Mouse (Mus musculus): ENCODE results near the gene Rasef. TPM values are rescaled to one million over a fixed set of nuclear protein-coding genes. Genes with fewer than 3 reads are reported as not detected.

Rasef gene
- 3.4 and 4.1 TPM in 2 replicates for polyA plus RNA-seq (2015; fragmentation: Nextera tagmentation; extraction: Ambion mirVana)

- DNase-seq (ENCODE audit: low spot score) (peak; percentile 79), ATAC-seq (peak; percentile 96)
- no peaks in the 10 kb centered on the region for H3K4me1 ChIP-seq (ENCODE audit: insufficient read depth, low read depth, low read length)
- H3K36me3 ChIP-seq (ENCODE audit: insufficient read depth, low read length): no peaks in the 10 kb centered on the region
- H3K9me3 ChIP-seq (ENCODE audit: low read length): no peaks in the 10 kb centered on the region
- TF ChIP-seq EP300 (IDR thresholded peaks at IDR 0.05): no peak
- no peak for TF ChIP-seq CTCF (IDR thresholded peaks at IDR 0.05)
- no peaks in the 10 kb centered on the region for H3K27me3 ChIP-seq (replicated peaks; ENCODE audit: insufficient read depth, low read length)
- H3K4me2 ChIP-seq (replicated peaks; ENCODE audit: low read depth, low read length): peak within 1 kb of the TSS; percentile 76
- peak within 1 kb of the TSS; percentile 43 for H3K4me3 ChIP-seq (ENCODE audit: low read depth, low read length)
- 4% methylated on average over 71 of the region's 87 CpGs for WGBS
- no peak within 1 kb of the TSS for H3K9ac ChIP-seq (replicated peaks; ENCODE audit: low read depth)
- peak within 1 kb of the TSS; percentile 43 for H3K27ac ChIP-seq (ENCODE audit: low read length)
Observed at GRCm38 (mm10) chr4:73790260-73791185, at the start of gene Rasef. Gene Rasef, minus strand, starts transcription at chr4:73790994.

- H3K4me3 ChIP-seq (ENCODE audit: low read depth, low read length): no peak overlapping the region
- 49% methylated on average over 3 of the region's 3 CpGs for WGBS
- H3K27me3 ChIP-seq (replicated peaks; ENCODE audit: insufficient read depth, low read length): no peaks in the 10 kb centered on the region
- H3K4me1 ChIP-seq (ENCODE audit: insufficient read depth, low read depth, low read length): no peaks in the 10 kb centered on the region
- no peak overlapping the region for H3K27ac ChIP-seq (ENCODE audit: low read length)
- DNase-seq (ENCODE audit: low spot score): no peak
- TF ChIP-seq CTCF (IDR thresholded peaks at IDR 0.05): no peak
- no peak for TF ChIP-seq EP300 (IDR thresholded peaks at IDR 0.05)
- H3K36me3 ChIP-seq (ENCODE audit: insufficient read depth, low read length): no peaks in the 10 kb centered on the region
- no peak for ATAC-seq
- H3K9me3 ChIP-seq (ENCODE audit: low read length): no peaks in the 10 kb centered on the region
- no peak overlapping the region for H3K9ac ChIP-seq (replicated peaks; ENCODE audit: low read depth)
- H3K4me2 ChIP-seq (replicated peaks; ENCODE audit: low read depth, low read length): no peak overlapping the region
Observed at GRCm38 (mm10) chr4:73826587-73826986, 35.8 kb upstream of the Rasef start.

GRCm38 (mm10) chr4:73791186-73791540 is 369 bp upstream of the Rasef start:
- Histone ChIP-seq H3K4me2 (replicated peaks; ENCODE audit: low read depth, low read length) (peak overlapping the region; percentile 76), H3K4me1 (ENCODE audit: insufficient read depth, low read depth, low read length) (no peaks in the 10 kb centered on the region), H3K36me3 (ENCODE audit: insufficient read depth, low read length) (no peaks in the 10 kb centered on the region), H3K9ac (replicated peaks; ENCODE audit: low read depth) (no peak overlapping the region), H3K4me3 (ENCODE audit: low read depth, low read length) (peak overlapping the region; percentile 43), H3K9me3 (ENCODE audit: low read length) (no peaks in the 10 kb centered on the region), H3K27ac (ENCODE audit: low read length) (no peak overlapping the region), H3K27me3 (replicated peaks; ENCODE audit: insufficient read depth, low read length) (no peaks in the 10 kb centered on the region)
- no peak for TF ChIP-seq CTCF (IDR thresholded peaks at IDR 0.05)
- TF ChIP-seq EP300 (IDR thresholded peaks at IDR 0.05): no peak
- ATAC-seq (no peak), DNase-seq (ENCODE audit: low spot score) (no peak)
- WGBS: 4% methylated on average over 3 of the region's 3 CpGs

GRCm38 (mm10) chr4:73789534-73789933 is 1.3 kb downstream of the Rasef start:
- peak overlapping the region; percentile 76; the same call in 1 of the 2 replicates for H3K4me2 ChIP-seq (replicated peaks; ENCODE audit: low read depth, low read length)
- DNase-seq (ENCODE audit: low spot score) (peak; percentile 44), ATAC-seq (no peak)
- TF ChIP-seq CTCF (IDR thresholded peaks at IDR 0.05) (no peak), EP300 (IDR thresholded peaks at IDR 0.05) (no peak)
- H3K9ac ChIP-seq (replicated peaks; ENCODE audit: low read depth): no peak overlapping the region
- no peaks in the 10 kb centered on the region for H3K36me3 ChIP-seq (ENCODE audit: insufficient read depth, low read length)
- no peaks in the 10 kb centered on the region for H3K9me3 ChIP-seq (ENCODE audit: low read length)
- no peaks in the 10 kb centered on the region for H3K27me3 ChIP-seq (replicated peaks; ENCODE audit: insufficient read depth, low read length)
- no peaks in the 10 kb centered on the region for H3K4me1 ChIP-seq (ENCODE audit: insufficient read depth, low read depth, low read length)
- no peak overlapping the region for H3K4me3 ChIP-seq (ENCODE audit: low read depth, low read length)
- 20% methylated on average over 6 of the region's 6 CpGs for WGBS
- H3K27ac ChIP-seq (ENCODE audit: low read length): no peak overlapping the region

- ATAC-seq: no peak
- DNase-seq (ENCODE audit: low spot score): peak; percentile 37
- TF ChIP-seq EP300 (IDR thresholded peaks at IDR 0.05): no peak
- TF ChIP-seq CTCF (IDR thresholded peaks at IDR 0.05): no peak
Observed at GRCm38 (mm10) chr4:73788076-73788730, 2.6 kb downstream of the Rasef start.

GRCm38 (mm10) chr4:73784147-73784546 is 6.6 kb downstream of the Rasef start:
- no peaks in the 10 kb centered on the region for H3K36me3 ChIP-seq (ENCODE audit: insufficient read depth, low read length)
- H3K27ac ChIP-seq (ENCODE audit: low read length): no peak overlapping the region
- no peak overlapping the region for H3K9ac ChIP-seq (replicated peaks; ENCODE audit: low read depth)
- no peaks in the 10 kb centered on the region for H3K4me1 ChIP-seq (ENCODE audit: insufficient read depth, low read depth, low read length)
- no peak overlapping the region for H3K4me3 ChIP-seq (ENCODE audit: low read depth, low read length)
- no peak for DNase-seq (ENCODE audit: low spot score)
- no peak overlapping the region for H3K4me2 ChIP-seq (replicated peaks; ENCODE audit: low read depth, low read length)
- no peaks in the 10 kb centered on the region for H3K27me3 ChIP-seq (replicated peaks; ENCODE audit: insufficient read depth, low read length)
- no peak for TF ChIP-seq CTCF (IDR thresholded peaks at IDR 0.05)
- TF ChIP-seq EP300 (IDR thresholded peaks at IDR 0.05): no peak
- no peaks in the 10 kb centered on the region for H3K9me3 ChIP-seq (ENCODE audit: low read length)
- WGBS: 50% methylated on average over 1 of the region's 1 CpGs
- no peak for ATAC-seq

More at GRCm38 (mm10) chr4:73788076-73788730, 2.6 kb downstream of the Rasef start:
- Histone ChIP-seq H3K9ac (replicated peaks; ENCODE audit: low read depth) (no peak overlapping the region), H3K9me3 (ENCODE audit: low read length) (no peaks in the 10 kb centered on the region), H3K4me1 (ENCODE audit: insufficient read depth, low read depth, low read length) (no peaks in the 10 kb centered on the region), H3K27me3 (replicated peaks; ENCODE audit: insufficient read depth, low read length) (no peaks in the 10 kb centered on the region), H3K36me3 (ENCODE audit: insufficient read depth, low read length) (no peaks in the 10 kb centered on the region), H3K4me2 (replicated peaks; ENCODE audit: low read depth, low read length) (no peak overlapping the region), H3K4me3 (ENCODE audit: low read depth, low read length) (no peak overlapping the region), H3K27ac (ENCODE audit: low read length) (no peak overlapping the region)
- WGBS: 74% methylated on average over 7 of the region's 7 CpGs
